Mouse (Mus musculus): ENCODE measurements around the gene Rps29. TPM values are rescaled to one million over a fixed set of nuclear protein-coding genes. Genes with fewer than 3 reads are reported as not detected.
"Not testable (repeated sequence)": the region's sequence is repeated elsewhere in the genome, so short reads cannot be mapped to it uniquely, and the experiment has no call there.

The Rps29 gene
- polyA plus RNA-seq, 1 experiment = 65.5 TPM

DNA sequence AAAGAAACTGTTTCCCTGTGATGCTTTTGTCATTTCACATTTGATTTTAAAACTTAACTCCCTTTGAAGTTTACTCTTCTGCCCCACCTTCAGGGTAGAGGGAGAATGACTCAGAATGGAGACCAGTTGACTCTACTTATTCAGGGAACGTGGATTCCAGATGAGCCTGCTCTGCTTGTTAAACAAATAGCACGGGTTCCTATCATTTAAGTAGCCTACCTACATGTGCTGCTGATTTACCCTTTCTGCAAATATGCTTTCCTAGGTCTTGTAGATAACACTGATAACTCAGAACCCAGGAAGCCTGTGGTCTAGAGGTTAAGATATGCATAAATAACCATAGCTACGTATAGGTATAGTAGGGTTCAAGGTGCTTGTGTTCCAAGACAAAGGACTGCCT, 5.9 kb upstream of the Rps29 start:
- Histone ChIP-seq H3K9me3 (ENCODE audit: control insufficient read depth, low read length) (no peaks in the 10 kb centered on the region), H3K27me3 (ENCODE audit: control insufficient read depth) (no peaks in the 10 kb centered on the region), H3K4me3 (replicated peaks) (no peak overlapping the region), H3K4me1 (ENCODE audit: control insufficient read depth) (peaks cover 50% of the 10 kb centered on the region), H3K36me3 (ENCODE audit: control insufficient read depth) (no peaks in the 10 kb centered on the region)
- TF ChIP-seq GATA1 (IDR thresholded peaks at IDR 0.05; ENCODE audit: low read length) = no peak
- TF ChIP-seq TAL1 (IDR thresholded peaks at IDR 0.05; ENCODE audit: low read length) = no peak

DNA sequence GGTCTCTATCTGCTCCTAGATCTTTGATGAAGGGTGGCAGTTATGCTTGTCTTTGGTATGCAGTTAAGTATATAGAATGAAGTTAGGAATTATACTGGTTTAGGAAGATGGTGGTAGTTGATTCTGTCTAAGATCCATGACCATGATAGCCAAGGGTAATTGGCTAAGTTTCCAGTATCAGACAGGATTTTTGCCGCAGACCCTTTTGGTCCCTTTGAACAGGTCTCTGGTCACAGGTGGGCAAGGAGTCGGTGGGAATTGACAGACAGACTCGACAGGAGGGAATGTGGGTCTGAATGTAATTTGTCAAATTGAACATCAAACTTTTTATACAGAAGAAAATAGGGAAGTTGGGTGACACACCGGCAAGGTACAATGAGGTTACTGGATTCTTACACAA, 4.6 kb upstream of the Rps29 start:
- H3K4me3 ChIP-seq (replicated peaks); H3K36me3 ChIP-seq (ENCODE audit: control insufficient read depth); H3K27me3 ChIP-seq (ENCODE audit: control insufficient read depth); H3K9me3 ChIP-seq (ENCODE audit: control insufficient read depth, low read length): not testable (repeated sequence)
- peaks cover 41% of the 10 kb centered on the region for H3K4me1 ChIP-seq (ENCODE audit: control insufficient read depth)

DNA sequence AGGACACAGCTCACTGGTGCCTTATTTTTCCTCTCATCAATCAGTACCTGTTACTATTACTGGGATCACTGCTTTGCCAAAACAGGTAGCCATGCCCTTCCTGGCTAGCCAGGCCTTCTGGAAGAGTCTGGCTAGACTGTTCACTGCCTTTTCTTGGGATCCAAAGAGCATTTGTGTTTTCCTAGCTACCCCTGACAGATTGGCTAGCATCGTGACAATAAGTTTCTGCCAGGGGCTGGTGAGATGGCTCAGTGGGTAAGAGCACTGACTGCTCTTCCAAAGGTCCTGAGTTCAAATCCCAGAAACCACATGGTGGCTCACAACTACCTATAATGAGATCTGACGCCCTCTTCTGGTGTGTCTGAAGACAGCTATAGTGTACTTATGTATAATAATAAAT, 1.7 kb upstream of the Rps29 start:
- not testable (repeated sequence) for H3K4me3 ChIP-seq (replicated peaks)

DNA sequence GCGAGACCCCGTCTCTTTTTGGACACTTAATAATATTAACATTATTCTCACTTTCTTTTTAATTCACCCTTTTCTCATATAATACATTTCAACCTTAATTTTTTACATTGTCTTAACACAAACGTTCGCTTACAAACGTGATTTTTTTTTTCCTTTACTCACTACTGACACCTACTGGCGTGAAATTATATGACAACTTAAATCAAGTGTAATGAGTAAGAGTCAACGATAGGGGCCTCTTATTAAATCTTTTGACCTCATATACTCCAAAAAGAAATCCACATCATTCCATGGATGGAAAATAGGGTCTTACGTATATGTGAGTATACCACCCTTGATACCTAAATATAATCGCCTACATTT, 573 bp upstream of the Rps29 start:
- peaks cover 33% of the 10 kb centered on the region for H3K36me3 ChIP-seq (ENCODE audit: control insufficient read depth)
- no peaks in the 10 kb centered on the region for H3K27me3 ChIP-seq (ENCODE audit: control insufficient read depth)
- H3K9me3 ChIP-seq (ENCODE audit: control insufficient read depth, low read length) = no peaks in the 10 kb centered on the region
- H3K4me3 ChIP-seq (replicated peaks) = peak overlapping the region; percentile 42
- H3K4me1 ChIP-seq (ENCODE audit: control insufficient read depth) = peaks cover 34% of the 10 kb centered on the region
- TF ChIP-seq TAL1 (IDR thresholded peaks at IDR 0.05; ENCODE audit: low read length) (no peak), GATA1 (IDR thresholded peaks at IDR 0.05; ENCODE audit: low read length) (no peak)

More for the DNA sequence above, 1.7 kb upstream of the Rps29 start:
- H3K36me3 ChIP-seq (ENCODE audit: control insufficient read depth) = peaks cover 24% of the 10 kb centered on the region
- H3K4me1 ChIP-seq (ENCODE audit: control insufficient read depth) = peaks cover 43% of the 10 kb centered on the region
- H3K9me3 ChIP-seq (ENCODE audit: control insufficient read depth, low read length); H3K27me3 ChIP-seq (ENCODE audit: control insufficient read depth): not testable (repeated sequence)

DNA sequence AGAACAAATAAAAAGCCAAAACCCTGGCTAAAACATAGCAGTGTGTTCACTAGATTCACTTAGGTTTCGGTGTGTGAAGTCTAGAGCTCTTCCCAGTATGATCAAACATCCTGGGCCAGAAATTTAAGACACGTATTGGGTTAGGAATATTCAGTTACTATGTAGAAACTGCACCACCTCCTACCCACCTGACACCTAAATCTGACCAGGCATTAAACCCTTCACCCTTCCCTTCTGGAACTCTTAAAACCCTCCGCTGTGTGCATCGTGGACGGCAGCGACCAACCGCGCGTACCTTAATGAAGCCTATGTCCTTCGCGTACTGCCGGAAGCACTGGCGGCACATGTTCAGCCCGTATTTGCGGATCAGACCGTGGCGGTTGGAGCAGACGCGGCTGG, 621 bp downstream of the Rps29 start:
- peaks cover 33% of the 10 kb centered on the region for H3K36me3 ChIP-seq (ENCODE audit: control insufficient read depth)
- no peaks in the 10 kb centered on the region for H3K27me3 ChIP-seq (ENCODE audit: control insufficient read depth)
- H3K4me1 ChIP-seq (ENCODE audit: control insufficient read depth) = peaks cover 27% of the 10 kb centered on the region
- TF ChIP-seq GATA1 (IDR thresholded peaks at IDR 0.05; ENCODE audit: low read length) (no peak), TAL1 (IDR thresholded peaks at IDR 0.05; ENCODE audit: low read length) (no peak)
- peak overlapping the region; percentile 91 for H3K4me3 ChIP-seq (replicated peaks)
- no peaks in the 10 kb centered on the region for H3K9me3 ChIP-seq (ENCODE audit: control insufficient read depth, low read length)

DNA sequence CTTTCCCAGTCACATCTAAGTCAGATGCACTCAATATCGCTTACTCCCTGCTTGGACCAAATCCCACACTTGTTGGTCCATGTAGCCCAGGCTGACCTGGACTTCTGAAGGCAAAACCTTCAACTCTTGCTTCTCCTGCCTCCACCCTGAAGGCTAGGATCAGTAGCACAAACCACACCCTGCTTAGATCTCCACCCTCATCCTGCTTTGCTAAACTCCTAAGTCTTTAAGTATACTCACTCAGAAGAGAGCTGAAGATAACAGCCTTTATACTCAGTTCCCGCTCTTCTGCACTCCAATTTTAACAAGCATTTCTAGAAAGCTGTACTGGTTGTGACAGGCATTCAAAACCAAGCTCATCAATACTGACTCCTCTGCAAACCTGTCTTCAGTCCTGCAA, 1.9 kb downstream of the Rps29 start:
- H3K27me3 ChIP-seq (ENCODE audit: control insufficient read depth) = no peaks in the 10 kb centered on the region
- peaks cover 27% of the 10 kb centered on the region for H3K4me1 ChIP-seq (ENCODE audit: control insufficient read depth)
- no peaks in the 10 kb centered on the region for H3K9me3 ChIP-seq (ENCODE audit: control insufficient read depth, low read length)
- peaks cover 33% of the 10 kb centered on the region for H3K36me3 ChIP-seq (ENCODE audit: control insufficient read depth)
- H3K4me3 ChIP-seq (replicated peaks) = peak overlapping the region; percentile 91
- TF ChIP-seq TAL1 (IDR thresholded peaks at IDR 0.05; ENCODE audit: low read length) (no peak), GATA1 (IDR thresholded peaks at IDR 0.05; ENCODE audit: low read length) (no peak)

DNA sequence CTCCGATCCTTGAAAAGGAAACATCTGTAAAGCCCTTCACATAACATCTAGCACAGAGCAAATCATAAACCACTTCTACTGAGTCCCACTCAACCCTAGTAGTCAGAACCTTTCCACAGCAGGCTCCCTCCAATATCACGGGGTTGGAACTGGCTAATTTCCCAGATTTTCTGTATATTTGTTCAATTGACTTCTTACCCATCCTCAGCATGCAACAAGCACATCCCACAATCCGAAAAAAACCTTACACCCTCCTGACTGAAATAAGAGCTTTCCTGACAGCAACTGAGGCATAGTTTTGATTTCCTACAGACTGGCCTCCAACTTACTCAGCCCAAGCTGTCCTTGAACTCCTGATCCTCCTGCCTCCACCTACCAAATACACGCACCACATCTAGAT, 2.5 kb downstream of the Rps29 start:
- no peak for TF ChIP-seq GATA1 (IDR thresholded peaks at IDR 0.05; ENCODE audit: low read length)
- TF ChIP-seq TAL1 (IDR thresholded peaks at IDR 0.05; ENCODE audit: low read length) = no peak
- peaks cover 33% of the 10 kb centered on the region for H3K36me3 ChIP-seq (ENCODE audit: control insufficient read depth)

DNA sequence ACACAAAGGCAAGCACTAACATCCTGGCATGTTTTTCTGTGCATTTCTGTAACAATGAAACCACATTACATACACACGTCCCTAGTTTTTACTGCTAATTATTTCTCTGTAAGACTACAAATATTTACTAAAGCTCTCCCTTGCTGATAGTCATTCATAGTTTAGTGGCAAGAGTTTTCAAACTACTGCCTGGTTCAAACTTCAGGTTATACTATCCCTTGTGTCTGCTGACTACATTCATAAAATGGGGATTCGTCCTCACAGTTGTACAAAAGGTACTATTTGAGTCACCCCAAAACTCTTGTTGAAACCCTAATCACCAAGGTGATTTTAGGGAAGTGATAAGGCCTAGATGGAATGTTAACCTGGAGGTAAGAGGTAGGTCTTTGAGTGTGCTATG, 3.1 kb downstream of the Rps29 start:
- no peak for TF ChIP-seq TAL1 (IDR thresholded peaks at IDR 0.05; ENCODE audit: low read length)
- TF ChIP-seq GATA1 (IDR thresholded peaks at IDR 0.05; ENCODE audit: low read length) = no peak
- Histone ChIP-seq H3K36me3 (ENCODE audit: control insufficient read depth) (peaks cover 33% of the 10 kb centered on the region), H3K4me1 (ENCODE audit: control insufficient read depth) (peaks cover 27% of the 10 kb centered on the region), H3K27me3 (ENCODE audit: control insufficient read depth) (no peaks in the 10 kb centered on the region), H3K4me3 (replicated peaks) (no peak overlapping the region), H3K9me3 (ENCODE audit: control insufficient read depth, low read length) (no peaks in the 10 kb centered on the region)

More for the DNA sequence above, 2.5 kb downstream of the Rps29 start:
- Histone ChIP-seq H3K27me3 (ENCODE audit: control insufficient read depth) (no peaks in the 10 kb centered on the region), H3K9me3 (ENCODE audit: control insufficient read depth, low read length) (no peaks in the 10 kb centered on the region), H3K4me3 (replicated peaks) (no peak overlapping the region), H3K4me1 (ENCODE audit: control insufficient read depth) (peaks cover 27% of the 10 kb centered on the region)

DNA sequence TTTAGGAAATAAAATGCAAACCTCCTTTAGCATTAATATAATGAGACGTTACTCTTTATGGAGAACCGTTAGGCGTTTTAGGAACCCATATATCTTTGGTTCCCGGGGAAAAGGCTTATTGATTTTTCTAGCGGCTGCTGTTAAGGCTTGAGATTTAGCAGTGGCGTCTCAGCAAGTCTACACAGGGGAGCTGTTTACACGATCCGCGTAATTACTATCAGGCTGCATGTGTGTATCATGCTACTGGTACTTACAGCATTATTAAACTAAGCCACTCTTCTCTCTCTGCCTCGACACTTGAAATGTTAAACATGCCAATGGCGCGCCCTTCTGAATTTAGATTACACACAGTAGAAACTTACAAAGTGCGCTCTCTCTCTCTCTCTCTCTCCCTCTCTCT, 8.9 kb downstream of the Rps29 start:
- peaks cover 4% of the 10 kb centered on the region for H3K36me3 ChIP-seq (ENCODE audit: control insufficient read depth)
- no peaks in the 10 kb centered on the region for H3K4me1 ChIP-seq (ENCODE audit: control insufficient read depth)
- H3K4me3 ChIP-seq (replicated peaks) = no peak overlapping the region
- no peaks in the 10 kb centered on the region for H3K27me3 ChIP-seq (ENCODE audit: control insufficient read depth)
- no peak for TF ChIP-seq TAL1 (IDR thresholded peaks at IDR 0.05; ENCODE audit: low read length)
- TF ChIP-seq GATA1 (IDR thresholded peaks at IDR 0.05; ENCODE audit: low read length) = no peak
- H3K9me3 ChIP-seq (ENCODE audit: control insufficient read depth, low read length) = no peaks in the 10 kb centered on the region

DNA sequence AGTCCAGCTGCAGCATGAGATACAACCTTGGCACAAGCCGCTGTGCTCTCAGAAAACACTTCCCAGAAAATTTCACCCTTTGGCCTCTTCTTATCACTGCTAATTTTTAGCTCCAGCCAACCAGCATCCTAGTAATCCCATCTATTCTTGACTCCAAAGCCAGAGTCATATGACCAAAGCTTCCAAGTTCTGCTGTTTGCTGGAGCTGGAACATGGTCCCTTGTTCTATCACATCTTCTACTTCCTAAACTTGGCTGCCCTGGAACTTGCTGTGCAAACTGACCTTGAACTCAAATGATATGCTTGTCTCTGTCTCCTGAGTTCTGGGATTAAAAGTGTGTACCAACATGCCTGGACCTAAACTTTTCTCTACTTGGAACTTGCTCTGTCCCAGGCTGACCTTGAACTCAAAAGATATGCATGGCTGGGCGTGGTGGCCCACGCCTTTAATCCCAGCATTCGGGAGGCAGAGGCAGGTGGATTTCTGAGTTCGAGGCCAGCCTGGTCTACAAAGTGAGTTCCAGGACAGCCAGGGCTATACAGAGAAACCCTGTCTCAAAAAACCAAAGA, 11.7 kb downstream of the Rps29 start:
- no peak for TF ChIP-seq GATA1 (IDR thresholded peaks at IDR 0.05; ENCODE audit: low read length)
- TF ChIP-seq TAL1 (IDR thresholded peaks at IDR 0.05; ENCODE audit: low read length) = no peak
- no peaks in the 10 kb centered on the region for H3K36me3 ChIP-seq (ENCODE audit: control insufficient read depth)
- H3K27me3 ChIP-seq (ENCODE audit: control insufficient read depth) = no peaks in the 10 kb centered on the region
- H3K4me3 ChIP-seq (replicated peaks) = no peak overlapping the region
- H3K4me1 ChIP-seq (ENCODE audit: control insufficient read depth) = no peaks in the 10 kb centered on the region
- no peaks in the 10 kb centered on the region for H3K9me3 ChIP-seq (ENCODE audit: control insufficient read depth, low read length)
